Mouse (Mus musculus): ENCODE results near the gene Celsr1.

The Celsr1 gene

GRCm38 (mm10) chr15:86034781-86035360 lies 1.3 kb upstream of the Celsr1 start:
- DNase-seq (ENCODE audit: low spot score), result no peak

- peak; percentile 79 for DNase-seq (ENCODE audit: low spot score)
These were observed 495 bp upstream of the Celsr1 start for GRCm38 (mm10) chr15:86034021-86034523.

- peak; percentile 34 for DNase-seq (ENCODE audit: low spot score)
These were observed 776 bp downstream of the Celsr1 start for GRCm38 (mm10) chr15:86032811-86033190.

- DNase-seq (ENCODE audit: low spot score), result no peak
These were observed 3.6 kb downstream of the Celsr1 start for GRCm38 (mm10) chr15:86029981-86030380.

GRCm38 (mm10) chr15:86027871-86028270 lies 5.7 kb downstream of the Celsr1 start:
- DNase-seq (ENCODE audit: low spot score), result no peak

DNA sequence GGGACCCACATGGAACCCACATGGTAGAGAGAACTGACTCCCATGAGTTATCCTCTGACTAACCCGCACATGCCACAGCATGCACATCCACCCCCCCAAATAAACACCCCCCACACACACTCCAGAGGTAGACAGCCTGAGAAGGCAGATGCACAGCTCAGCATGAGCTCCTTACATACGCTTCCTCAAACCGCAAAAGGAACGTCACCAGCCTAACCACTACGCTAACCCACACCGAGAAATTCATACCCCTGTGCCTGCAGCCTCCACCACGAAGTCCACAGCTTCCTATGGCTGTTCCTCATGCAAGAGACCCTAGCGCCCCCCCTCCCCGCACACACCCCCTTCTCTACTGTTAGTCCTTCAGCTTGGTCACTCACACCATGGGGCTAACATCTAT lies 11.6 kb downstream of the Celsr1 start:
- DNase-seq (ENCODE audit: low spot score), result no peak

- no peak for DNase-seq (ENCODE audit: low spot score)
These were observed 12.3 kb downstream of the Celsr1 start for GRCm38 (mm10) chr15:86021301-86021700.

DNA sequence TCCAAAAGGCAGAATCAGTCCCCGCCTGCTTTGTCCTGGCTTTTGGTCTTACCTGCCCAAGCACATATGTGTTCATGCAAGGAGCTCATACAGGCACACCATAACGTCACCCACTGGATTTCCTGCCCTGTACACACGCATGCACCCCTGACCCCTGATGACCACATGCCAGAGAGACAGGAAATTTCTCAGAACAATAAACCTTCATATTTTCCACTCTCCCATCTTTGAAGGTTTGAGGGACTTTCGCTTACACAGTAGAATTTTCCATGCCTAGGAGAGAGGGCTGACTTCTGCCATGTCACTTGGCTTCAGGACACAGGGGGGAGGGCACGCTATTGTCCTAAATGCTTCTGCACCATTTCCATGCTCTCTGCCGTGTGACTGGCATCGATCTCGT lies 13.6 kb downstream of the Celsr1 start:
- no peak for DNase-seq (ENCODE audit: low spot score)

DNA sequence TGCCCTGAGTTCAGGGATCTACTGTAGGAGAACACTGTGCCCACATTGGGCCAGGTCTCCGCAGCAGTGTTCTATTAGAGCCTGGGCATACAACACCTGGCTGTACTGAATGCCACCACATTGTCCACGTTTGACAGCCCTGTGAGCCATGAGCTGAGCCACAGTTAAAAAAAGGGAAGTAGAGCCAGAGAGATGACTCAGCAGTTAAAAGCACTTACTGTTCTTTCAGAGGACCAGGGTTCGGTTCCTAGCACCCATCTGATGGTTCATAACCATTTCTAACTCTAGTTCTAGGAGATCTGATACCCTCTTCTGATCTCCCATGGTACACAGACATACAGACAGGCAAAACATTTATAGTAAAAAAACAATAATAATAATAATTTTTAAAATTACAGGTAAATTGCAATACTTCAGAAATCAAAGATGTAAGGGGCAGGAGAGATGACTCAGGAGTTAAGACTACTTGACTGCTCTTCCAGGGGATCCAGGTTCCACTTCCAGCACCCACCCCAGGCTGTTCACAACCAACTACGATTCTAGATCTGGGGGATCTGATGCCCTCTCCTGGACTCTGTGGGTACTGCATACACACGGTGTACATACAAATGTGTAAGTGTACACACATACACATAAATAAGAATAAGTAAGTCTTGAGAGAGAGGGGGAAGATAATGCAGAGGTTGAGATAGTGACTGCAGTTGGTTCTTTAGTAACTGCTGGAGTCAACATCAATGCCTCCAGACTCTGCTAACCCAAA lies 14.6 kb downstream of the Celsr1 start:
- DNase-seq (ENCODE audit: low spot score), result no peak

- no peak for DNase-seq (ENCODE audit: low spot score)
These were observed 16.2 kb downstream of the Celsr1 start for GRCm38 (mm10) chr15:86017336-86017735.

DNA sequence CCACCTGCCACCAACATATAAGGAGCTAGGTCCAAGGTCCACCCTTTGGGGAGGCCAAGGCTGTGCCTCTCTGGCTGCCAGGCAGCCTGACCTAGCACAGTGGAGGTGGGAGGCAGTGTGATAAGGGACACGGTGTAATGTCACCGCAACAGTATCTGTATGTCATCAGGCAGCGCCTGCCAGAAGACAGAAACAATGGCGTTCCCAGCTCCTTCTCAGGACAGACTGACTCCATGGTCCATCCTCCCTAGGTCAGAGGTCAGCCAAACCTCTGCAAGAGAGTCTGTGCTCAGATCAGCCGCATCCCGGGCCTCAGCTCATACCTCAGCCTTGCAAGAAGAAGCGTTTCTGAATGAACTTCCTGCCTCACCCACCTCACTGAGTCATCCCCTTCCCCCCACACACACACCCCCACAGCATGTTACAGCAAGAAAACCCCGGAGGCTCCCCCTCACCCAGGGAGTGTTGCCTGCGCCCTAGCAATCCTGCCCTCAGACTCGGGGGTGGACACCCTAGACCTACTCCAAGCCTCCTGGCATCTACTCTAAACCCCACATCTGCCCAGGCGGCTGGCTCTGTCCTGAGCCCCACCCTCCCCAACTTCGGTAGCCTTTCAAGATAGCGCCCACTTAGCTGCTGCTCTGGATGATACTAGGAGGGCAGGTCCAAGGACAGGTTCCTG lies 17.6 kb downstream of the Celsr1 start:
- peak; percentile 16 for DNase-seq (ENCODE audit: low spot score)

DNA sequence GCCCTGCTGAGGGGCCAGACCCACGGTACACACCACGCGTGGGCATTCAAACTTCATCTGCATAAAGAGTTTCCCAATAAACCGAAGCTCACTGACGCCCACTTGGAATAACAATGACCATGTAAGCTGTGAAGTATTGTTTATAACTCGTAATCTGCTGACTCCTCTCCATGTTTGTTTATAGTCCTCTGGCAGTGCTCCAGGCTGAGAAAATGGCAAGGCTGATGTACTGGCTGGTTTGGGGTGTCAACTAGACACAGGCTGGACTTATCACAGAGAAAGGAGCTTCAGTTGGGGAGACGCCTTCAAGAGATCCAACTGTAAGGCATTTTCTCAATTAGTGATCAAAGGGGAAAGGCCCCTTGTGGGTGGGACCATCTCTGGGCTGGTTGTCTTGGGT lies 18.6 kb downstream of the Celsr1 start:
- DNase-seq (ENCODE audit: low spot score), result no peak

- DNase-seq (ENCODE audit: low spot score), result no peak
These were observed 19.9 kb downstream of the Celsr1 start for GRCm38 (mm10) chr15:86013656-86014055.

- no peak for DNase-seq (ENCODE audit: low spot score)
These were observed 20.4 kb downstream of the Celsr1 start for GRCm38 (mm10) chr15:86013130-86013529.

- DNase-seq (ENCODE audit: low spot score), result peak; percentile 49
These were observed 25.9 kb downstream of the Celsr1 start for GRCm38 (mm10) chr15:86007690-86008121.

- DNase-seq (ENCODE audit: low spot score), result no peak
These were observed 27.7 kb downstream of the Celsr1 start for GRCm38 (mm10) chr15:86005691-86006525.

DNA sequence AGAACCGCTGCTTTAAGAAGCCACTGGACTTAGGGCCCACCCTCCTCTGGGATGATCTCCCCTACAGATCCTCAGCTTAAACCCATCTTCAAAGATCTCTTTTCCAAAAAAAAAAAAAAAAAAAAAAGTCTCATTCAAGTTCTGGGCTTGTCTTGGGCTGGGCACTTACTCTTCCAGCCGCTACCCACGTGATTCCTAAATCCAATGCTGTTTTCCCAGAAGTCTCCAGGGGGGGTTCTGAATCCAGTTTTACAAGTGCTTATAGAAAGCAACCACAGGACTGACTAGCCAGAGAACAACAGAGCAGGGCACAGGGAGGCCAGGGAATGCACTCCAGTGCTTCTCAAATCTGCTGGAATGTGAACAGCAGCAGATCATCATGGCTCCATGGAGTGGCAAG lies 29.5 kb downstream of the Celsr1 start:
- no peak for DNase-seq (ENCODE audit: low spot score)

- DNase-seq (ENCODE audit: low spot score), result no peak
These were observed 32.8 kb downstream of the Celsr1 start for GRCm38 (mm10) chr15:86000706-86001292.

DNA sequence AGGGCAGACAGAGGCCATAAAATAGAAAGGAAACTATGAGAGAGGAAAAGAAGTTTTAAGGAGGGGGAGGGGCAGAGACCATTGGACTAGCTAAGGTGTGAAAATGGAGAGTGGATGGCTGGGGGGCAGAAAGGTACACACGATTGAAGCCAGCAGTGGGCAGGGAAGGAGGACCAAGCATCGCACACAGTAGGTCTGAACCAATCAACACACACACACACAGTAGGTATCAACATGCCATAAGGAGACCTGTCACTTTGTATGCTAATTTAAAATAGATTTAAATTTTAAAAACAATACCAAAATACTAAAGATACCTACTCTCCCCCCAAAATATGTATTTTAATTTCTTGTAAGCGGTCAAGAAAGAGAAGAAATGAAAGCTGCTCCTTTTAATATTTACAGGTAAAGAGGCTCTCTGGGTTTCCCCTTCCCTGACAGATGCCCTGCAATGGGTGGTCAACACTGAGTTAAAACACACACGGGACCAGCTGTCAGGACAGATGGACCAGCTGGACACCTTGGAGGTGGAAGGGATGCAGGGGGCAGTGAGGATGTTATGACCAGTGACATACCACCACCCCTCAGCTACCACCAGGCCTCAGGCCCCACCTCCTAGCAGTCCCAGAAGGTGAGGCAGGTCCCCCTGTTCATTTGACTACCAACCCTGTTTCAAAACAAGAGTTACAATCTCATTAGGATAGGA lies 34.9 kb downstream of the Celsr1 start:
- DNase-seq (ENCODE audit: low spot score), result no peak

GRCm38 (mm10) chr15:85996031-85996765 lies 37.4 kb downstream of the Celsr1 start:
- no peak for DNase-seq (ENCODE audit: low spot score)
